Mouse (Mus musculus): ENCODE measurements around the gene Rad18. TPM values are rescaled to one million over a fixed set of nuclear protein-coding genes. Genes with fewer than 3 reads are reported as not detected.
A peak's percentile ranks its signal among the peaks of the same experiment; 100 is the strongest.

The Rad18 gene
- polyA plus RNA-seq (2012; rRNA removed), result 7.2 and 8.3 TPM in 2 replicates
- polyA plus RNA-seq (2014; fragmentation: Nextera tagmentation; extraction: Ambion mirVana), result 22.4 and 26.0 TPM in 2 replicates

- peak within 1 kb of the TSS; percentile 85 for H3K27ac ChIP-seq
Measured at GRCm38 (mm10) chr6:112696056-112696950, at the start of gene Rad18. Gene Rad18 (minus strand): TSS chr6:112696686.

GRCm38 (mm10) chr6:112742297-112742696, 45.8 kb upstream of the Rad18 start:
- Histone ChIP-seq H3K27ac (no peak overlapping the region), H3K36me3 (replicated peaks; ENCODE audit: control insufficient read depth, insufficient read depth, low read depth) (no peaks in the 10 kb centered on the region), H3K9ac (replicated peaks) (no peak overlapping the region), H3K9me3 (ENCODE audit: control insufficient read depth, low read length) (no peaks in the 10 kb centered on the region), H3K27me3 (ENCODE audit: control insufficient read depth, insufficient read depth, low read length) (no peaks in the 10 kb centered on the region), H3K4me2 (ENCODE audit: low read depth) (no peak overlapping the region), H3K4me3 (ENCODE audit: insufficient read depth in 1 of 2, low read depth in 2 of 2, low read length in 2 of 2) (no peak overlapping the region), H3K4me1 (replicated peaks; ENCODE audit: control insufficient read depth in 2 of 2, insufficient read depth in 2 of 2, low read length in 1 of 2) (peaks cover 0 to 2% of the 10 kb centered on the region in 2 experiments; a peak in 1 of 4 replicates)
- 0 out of 2 replicates have a peak, but pooled peaks have one; percentile 7 for TF ChIP-seq CTCF (IDR thresholded peaks at IDR 0.05; ENCODE audit: low read depth)
- TF ChIP-seq EP300 (IDR thresholded peaks at IDR 0.05; ENCODE audit: low read depth), result no peak
- DNase-seq (ENCODE audit: low read depth in 3 of 3, low spot score in 3 of 3) (no peak), ATAC-seq (ENCODE audit: insufficient read depth) (no peak)
- WGBS (ENCODE audit: insufficient replicate concordance), result 67% methylated on average over 2 of the region's 2 CpGs

More at GRCm38 (mm10) chr6:112696056-112696950, at the start of gene Rad18:
- Histone ChIP-seq H3K9me3 (ENCODE audit: control insufficient read depth, low read length) (no peaks in the 10 kb centered on the region), H3K4me1 (replicated peaks; ENCODE audit: control insufficient read depth in 2 of 2, insufficient read depth in 2 of 2, low read length in 1 of 2) (peaks cover 4 to 9% of the 10 kb centered on the region in 2 experiments), H3K4me2 (ENCODE audit: low read depth) (peak within 1 kb of the TSS; percentile 78), H3K27me3 (ENCODE audit: control insufficient read depth, insufficient read depth, low read length) (no peaks in the 10 kb centered on the region), H3K4me3 (ENCODE audit: insufficient read depth in 1 of 2, low read depth in 2 of 2, low read length in 2 of 2) (peak within 1 kb of the TSS; percentile 91 to 93), H3K9ac (replicated peaks) (peak within 1 kb of the TSS; percentile 91), H3K36me3 (replicated peaks; ENCODE audit: control insufficient read depth, insufficient read depth, low read depth) (peaks cover 5% of the 10 kb centered on the region)
- DNase-seq (ENCODE audit: low read depth in 3 of 3, low spot score in 3 of 3) (peak; percentile 77 to 82 (median 80)), ATAC-seq (ENCODE audit: insufficient read depth) (peak; percentile 97)
- WGBS (ENCODE audit: insufficient replicate concordance), result under 1% methylated on average over 77 of the region's 77 CpGs
- TF ChIP-seq CTCF (IDR thresholded peaks at IDR 0.05; ENCODE audit: low read depth), result 0 out of 2 replicates have a peak, but pooled peaks have one; percentile 11
- TF ChIP-seq EP300 (IDR thresholded peaks at IDR 0.05; ENCODE audit: low read depth), result no peak

GRCm38 (mm10) chr6:112741766-112742165, 45.3 kb upstream of the Rad18 start:
- TF ChIP-seq CTCF (IDR thresholded peaks at IDR 0.05; ENCODE audit: low read depth), result no peak
- no peak for TF ChIP-seq EP300 (IDR thresholded peaks at IDR 0.05; ENCODE audit: low read depth)
- WGBS (ENCODE audit: insufficient replicate concordance), result 67% methylated on average over 5 of the region's 5 CpGs

GRCm38 (mm10) chr6:112739635-112740034, 43.1 kb upstream of the Rad18 start:
- ATAC-seq (ENCODE audit: insufficient read depth) (no peak), DNase-seq (ENCODE audit: low read depth in 3 of 3, low spot score in 3 of 3) (no peak)
- H3K4me2 ChIP-seq (ENCODE audit: low read depth), result no peak overlapping the region
- H3K27ac ChIP-seq, result no peak overlapping the region
- H3K4me1 ChIP-seq (replicated peaks; ENCODE audit: control insufficient read depth in 2 of 2, insufficient read depth in 2 of 2, low read length in 1 of 2), result peaks cover 0 to 2% of the 10 kb centered on the region in 2 experiments; a peak in 1 of 4 replicates
- H3K9ac ChIP-seq (replicated peaks), result no peak overlapping the region
- no peaks in the 10 kb centered on the region for H3K9me3 ChIP-seq (ENCODE audit: control insufficient read depth, low read length)
- H3K4me3 ChIP-seq (ENCODE audit: insufficient read depth in 1 of 2, low read depth in 2 of 2, low read length in 2 of 2), result no peak overlapping the region
- no peaks in the 10 kb centered on the region for H3K27me3 ChIP-seq (ENCODE audit: control insufficient read depth, insufficient read depth, low read length)
- no peaks in the 10 kb centered on the region for H3K36me3 ChIP-seq (replicated peaks; ENCODE audit: control insufficient read depth, insufficient read depth, low read depth)
- 73% methylated on average over 3 of the region's 3 CpGs for WGBS (ENCODE audit: insufficient replicate concordance)
- no peak for TF ChIP-seq EP300 (IDR thresholded peaks at IDR 0.05; ENCODE audit: low read depth)
- TF ChIP-seq CTCF (IDR thresholded peaks at IDR 0.05; ENCODE audit: low read depth), result no peak

More at GRCm38 (mm10) chr6:112741766-112742165, 45.3 kb upstream of the Rad18 start:
- Histone ChIP-seq H3K4me1 (replicated peaks; ENCODE audit: control insufficient read depth in 2 of 2, insufficient read depth in 2 of 2, low read length in 1 of 2) (peaks cover 0 to 2% of the 10 kb centered on the region in 2 experiments; a peak in 1 of 4 replicates), H3K4me3 (ENCODE audit: insufficient read depth in 1 of 2, low read depth in 2 of 2, low read length in 2 of 2) (no peak overlapping the region), H3K36me3 (replicated peaks; ENCODE audit: control insufficient read depth, insufficient read depth, low read depth) (no peaks in the 10 kb centered on the region), H3K27me3 (ENCODE audit: control insufficient read depth, insufficient read depth, low read length) (no peaks in the 10 kb centered on the region), H3K9ac (replicated peaks) (no peak overlapping the region), H3K27ac (no peak overlapping the region), H3K9me3 (ENCODE audit: control insufficient read depth, low read length) (no peaks in the 10 kb centered on the region), H3K4me2 (ENCODE audit: low read depth) (no peak overlapping the region)
- DNase-seq (ENCODE audit: low read depth in 3 of 3, low spot score in 3 of 3) (no peak), ATAC-seq (ENCODE audit: insufficient read depth) (no peak)

GRCm38 (mm10) chr6:112738924-112739323, 42.4 kb upstream of the Rad18 start:
- 36% methylated on average over 6 of the region's 6 CpGs for WGBS (ENCODE audit: insufficient replicate concordance)
- H3K4me2 ChIP-seq (ENCODE audit: low read depth), result no peak overlapping the region
- no peaks in the 10 kb centered on the region for H3K36me3 ChIP-seq (replicated peaks; ENCODE audit: control insufficient read depth, insufficient read depth, low read depth)
- no peaks in the 10 kb centered on the region for H3K9me3 ChIP-seq (ENCODE audit: control insufficient read depth, low read length)
- H3K9ac ChIP-seq (replicated peaks), result no peak overlapping the region
- no peaks in the 10 kb centered on the region for H3K27me3 ChIP-seq (ENCODE audit: control insufficient read depth, insufficient read depth, low read length)
- no peak for DNase-seq (ENCODE audit: low read depth in 3 of 3, low spot score in 3 of 3)
- peaks cover 0 to 2% of the 10 kb centered on the region in 2 experiments; a peak in 1 of 4 replicates for H3K4me1 ChIP-seq (replicated peaks; ENCODE audit: control insufficient read depth in 2 of 2, insufficient read depth in 2 of 2, low read length in 1 of 2)
- no peak overlapping the region for H3K4me3 ChIP-seq (ENCODE audit: insufficient read depth in 1 of 2, low read depth in 2 of 2, low read length in 2 of 2)
- TF ChIP-seq EP300 (IDR thresholded peaks at IDR 0.05; ENCODE audit: low read depth) (no peak), CTCF (IDR thresholded peaks at IDR 0.05; ENCODE audit: low read depth) (no peak)
- ATAC-seq (ENCODE audit: insufficient read depth), result no peak
- H3K27ac ChIP-seq, result no peak overlapping the region

All from liver, embryonic 14.5 days (tissue).